Mouse (Mus musculus) layer of hippocampus, postnatal 25 days (tissue): ENCODE results near the gene Adh5. TPM values are rescaled to one million over a fixed set of nuclear protein-coding genes. Genes with fewer than 3 reads are reported as not detected.
A peak's percentile ranks its signal among the peaks of the same experiment; 100 is the strongest.
"Not testable (repeated sequence)": the region's sequence is repeated elsewhere in the genome, so short reads cannot be mapped to it uniquely, and the experiment has no call there.

Source experiments
- DNase-seq, 2 experiments: peaks; one replicate each; pipeline ENCODE4 v3.0.0; 2022; ENCODE audit warnings: mixed read lengths in 2 of 2, low spot score in 1 of 2; ENCODE audit errors: extremely low spot score in 1 of 2
- total RNA-seq, 2 experiments: library from RNA; stranded (reverse); gene quantifications; 2 replicates each; pipeline ENCODE4 v1.2.3; 2021

The Adh5 gene
- total RNA-seq, 2 experiments from 2014 or later = 71.0 to 76.7 TPM

DNA sequence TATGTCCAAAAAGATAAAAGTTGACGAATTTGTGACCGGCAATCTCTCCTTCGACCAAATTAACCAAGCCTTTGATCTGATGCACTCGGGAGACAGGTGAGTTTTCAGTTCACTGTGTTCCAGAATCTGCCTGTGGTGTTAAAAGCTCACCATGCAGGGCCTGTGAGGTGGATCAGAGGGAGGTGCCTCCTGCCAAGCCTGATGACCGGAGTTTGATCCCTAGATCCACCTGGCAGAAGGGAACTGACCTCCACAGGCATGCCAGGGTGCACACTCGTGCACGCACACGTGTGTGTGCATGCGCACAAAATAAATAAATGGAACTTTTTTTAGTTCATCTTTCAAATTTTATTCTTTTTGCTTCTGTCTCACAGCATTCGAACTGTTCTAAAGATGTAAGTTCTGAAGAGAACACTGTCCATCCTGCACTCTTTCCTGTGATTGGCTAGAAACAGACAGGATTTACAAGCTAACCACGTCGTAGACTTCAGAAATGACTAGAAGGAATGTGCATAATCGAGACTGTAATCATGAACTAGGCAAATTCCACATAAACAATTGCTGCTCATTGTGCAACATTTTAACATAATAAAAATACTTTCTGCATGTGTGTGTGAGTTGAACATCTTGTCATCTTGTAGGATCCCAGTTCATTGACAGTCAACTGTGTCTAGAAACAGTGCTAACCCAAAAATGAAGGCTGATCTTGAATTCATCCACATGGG lies 12.0 kb downstream of the Adh5 start:
- no peak for DNase-seq

GRCm38 (mm10) chr3:138458441-138458840 lies 15.5 kb downstream of the Adh5 start:
- DNase-seq = no peak

DNA sequence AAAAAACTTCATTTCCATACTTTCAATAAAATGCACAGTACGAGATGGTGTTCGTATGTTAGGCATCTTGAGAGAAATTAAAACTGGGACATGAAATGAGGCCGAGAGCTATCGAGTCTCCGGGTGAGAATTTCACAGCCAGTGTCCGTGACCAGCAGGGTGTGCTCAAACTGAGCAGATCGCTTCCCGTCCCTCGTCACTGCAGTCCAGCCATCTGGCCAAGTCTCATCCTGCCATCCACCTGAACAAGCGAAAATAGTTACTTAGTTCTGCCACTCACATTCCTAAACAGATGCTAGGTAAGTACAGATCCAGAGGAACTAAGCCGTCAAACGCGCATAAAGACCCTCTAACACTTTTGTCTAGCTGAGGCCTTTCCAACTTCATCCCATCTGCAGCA lies 17.4 kb downstream of the Adh5 start:
- DNase-seq = no peak

DNA sequence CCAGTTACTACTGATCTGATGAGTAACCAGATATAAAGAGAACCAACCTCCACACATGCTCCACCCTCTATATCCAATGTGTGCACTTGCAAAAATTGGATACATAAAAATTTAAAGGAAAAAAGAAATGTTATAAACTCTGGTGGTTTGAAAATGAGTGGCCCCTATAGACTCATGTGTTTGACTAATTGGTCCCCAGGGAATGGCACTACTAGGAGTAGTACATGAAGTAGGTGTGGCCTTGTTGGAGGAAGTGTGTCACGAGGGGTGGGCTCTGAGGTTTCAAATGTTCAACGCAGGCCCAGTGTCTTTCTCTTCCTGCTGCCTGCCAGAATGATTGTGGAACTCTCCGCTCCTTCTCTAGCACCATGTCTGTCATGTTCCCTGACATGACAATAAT lies 18.9 kb downstream of the Adh5 start:
- no peak for DNase-seq

DNA sequence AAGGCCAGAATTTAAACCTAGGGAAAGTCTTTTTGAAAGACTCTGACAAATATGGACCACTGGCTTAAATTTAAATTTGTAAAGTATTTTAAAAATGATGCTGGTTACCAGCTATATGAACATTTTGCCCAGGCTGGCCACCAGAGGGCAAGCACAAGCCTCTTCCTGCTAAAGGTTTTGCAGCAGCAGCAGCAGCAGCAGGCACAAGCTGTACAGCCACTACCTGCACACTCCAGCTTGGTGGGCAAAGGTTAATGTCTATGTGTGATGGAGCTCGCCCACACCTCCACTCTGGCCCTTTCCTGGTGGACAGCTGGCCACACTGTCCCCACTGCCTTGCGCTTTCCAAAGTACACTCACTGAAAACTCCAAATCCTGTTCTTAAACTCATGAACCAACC lies 20.2 kb downstream of the Adh5 start:
- DNase-seq = no peak

DNA sequence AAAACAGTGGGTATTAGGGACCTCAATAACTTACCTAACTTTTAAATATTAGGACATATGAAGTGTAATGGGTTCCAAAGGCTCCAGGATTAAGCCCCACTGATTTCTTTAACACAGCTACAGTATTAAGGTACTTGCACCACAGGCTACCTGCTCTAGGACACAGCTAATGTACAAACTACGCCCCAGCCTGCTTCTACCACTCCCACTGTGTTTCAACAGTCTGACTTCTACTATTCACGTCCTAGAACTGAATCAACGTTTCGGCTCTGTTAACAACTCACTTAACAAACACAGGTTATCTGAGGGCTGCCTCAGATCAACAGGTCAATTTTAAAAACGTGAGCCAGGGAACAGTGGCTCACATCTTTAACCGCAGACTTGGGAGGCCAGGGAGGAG lies 20.9 kb downstream of the Adh5 start:
- DNase-seq = no peak

DNA sequence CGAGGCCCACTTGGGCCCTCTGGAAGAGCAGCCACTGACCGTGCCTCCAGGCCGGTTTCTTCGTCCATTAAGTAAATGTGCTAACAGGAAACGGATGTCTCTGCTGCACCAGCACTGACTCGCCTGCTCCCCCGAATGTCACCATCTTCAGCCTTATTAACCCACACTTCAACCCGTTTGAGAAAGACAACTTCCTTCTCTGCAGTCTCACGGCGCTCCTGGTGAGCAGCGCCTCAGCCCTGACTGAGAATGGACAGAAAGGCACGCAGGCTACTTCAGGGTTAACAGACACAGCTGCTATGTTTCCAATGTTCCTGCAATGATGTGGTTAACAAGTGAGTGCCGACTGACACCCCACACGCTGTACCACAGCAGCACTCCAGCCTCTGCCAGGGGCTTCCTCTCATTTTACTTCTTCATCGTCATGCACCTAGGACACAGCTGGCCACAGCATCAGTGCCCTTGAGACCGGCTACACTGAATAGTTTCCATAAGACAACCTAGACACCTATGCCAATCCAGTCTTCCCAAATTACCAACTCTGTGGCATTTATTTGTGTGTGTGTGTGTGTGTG lies 21.8 kb downstream of the Adh5 start:
- no peak for DNase-seq

- DNase-seq = not testable (repeated sequence)
Measured at GRCm38 (mm10) chr3:138466656-138467055, 23.8 kb downstream of the Adh5 start.

GRCm38 (mm10) chr3:138471066-138471465 lies 28.2 kb downstream of the Adh5 start:
- DNase-seq = no peak

- DNase-seq = no peak
Measured at GRCm38 (mm10) chr3:138479489-138479888, 36.6 kb downstream of the Adh5 start.

GRCm38 (mm10) chr3:138481526-138482284 lies 38.8 kb downstream of the Adh5 start:
- DNase-seq = no peak

- no peak for DNase-seq
Measured at GRCm38 (mm10) chr3:138483240-138483639, 40.3 kb downstream of the Adh5 start.

GRCm38 (mm10) chr3:138488584-138489326 lies 45.9 kb downstream of the Adh5 start:
- peak in 1 of 2 experiments; percentile 11 for DNase-seq

GRCm38 (mm10) chr3:138489327-138490033 lies 46.6 kb downstream of the Adh5 start, which contains the start of gene Metap1:
Gene Metap1, minus strand, starts transcription at chr3:138489515.
- peak; percentile 91 to 97 for DNase-seq

GRCm38 (mm10) chr3:138490034-138490337 lies 47.1 kb downstream of the Adh5 start:
- DNase-seq = no peak

GRCm38 (mm10) chr3:138493668-138494067 lies 50.8 kb downstream of the Adh5 start:
- no peak for DNase-seq

GRCm38 (mm10) chr3:138494565-138494964 lies 51.7 kb downstream of the Adh5 start:
- no peak for DNase-seq

DNA sequence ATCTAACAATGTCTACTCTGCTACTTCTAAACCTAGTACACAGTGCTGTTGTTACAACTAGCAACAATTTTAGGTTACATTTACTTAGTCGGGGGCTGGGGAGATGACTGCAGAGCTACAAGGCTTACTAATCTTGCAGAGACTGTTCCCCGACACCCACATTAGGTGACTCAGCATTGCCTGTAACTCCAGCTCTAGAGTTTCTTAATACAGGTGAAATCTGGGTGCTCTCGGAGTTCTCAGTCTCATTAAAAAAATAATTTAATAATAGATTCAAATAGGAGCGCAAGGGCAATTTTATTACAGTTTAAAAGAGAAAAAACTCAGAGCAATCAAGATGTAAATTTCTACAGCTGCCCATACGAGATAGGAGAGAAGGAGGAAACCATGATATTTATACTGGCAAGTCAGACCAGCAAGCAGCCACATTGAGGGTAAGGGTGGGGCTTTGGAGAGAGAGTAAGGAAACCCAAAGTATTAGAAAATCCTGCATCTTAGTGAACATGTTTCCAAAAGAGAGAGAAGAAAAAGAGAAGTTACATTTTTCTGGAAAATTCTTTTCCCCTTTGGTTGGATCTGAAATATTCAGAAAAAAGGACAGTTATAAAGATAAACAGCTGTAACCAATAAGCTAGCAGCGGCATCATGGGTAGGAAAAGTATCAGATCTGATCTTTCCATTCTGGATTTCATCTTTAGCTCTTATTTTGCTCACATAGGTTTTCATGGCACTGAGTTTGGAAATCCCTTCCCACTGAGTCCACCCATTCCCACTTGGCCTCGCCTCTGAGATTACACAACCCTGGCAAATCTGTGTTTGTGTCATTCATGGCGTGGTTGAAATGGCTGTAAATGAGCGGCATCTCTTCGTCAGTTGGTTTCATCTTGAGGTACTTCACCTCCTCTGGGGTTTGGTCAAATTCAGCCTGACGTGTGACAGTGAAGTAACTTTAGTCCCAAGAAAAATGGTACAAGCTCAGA lies 52.6 kb downstream of the Adh5 start:
- DNase-seq = no peak

DNA sequence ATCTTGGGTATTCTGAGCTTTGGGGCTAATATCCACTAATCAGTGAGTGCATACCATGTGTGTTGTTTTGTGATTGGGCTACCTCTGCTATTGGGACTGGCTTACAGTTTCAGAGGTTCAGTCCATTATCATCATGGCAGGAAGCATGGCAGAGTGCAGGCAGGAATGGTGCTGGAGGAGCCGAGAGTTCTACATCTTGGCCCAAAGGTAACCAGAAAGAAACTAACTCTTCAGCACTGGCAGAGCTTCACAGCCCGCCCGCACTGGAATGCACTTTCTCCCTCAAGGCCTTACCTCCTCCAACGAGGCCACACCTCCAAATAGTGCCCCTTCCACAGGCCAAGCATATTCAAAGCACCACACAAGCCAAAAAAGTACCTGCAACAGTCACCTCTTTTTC lies 55.8 kb downstream of the Adh5 start:
- DNase-seq = no peak
